Mouse (Mus musculus) cerebellum, postnatal 4 days (tissue): Measurements from ENCODE around the gene Resf1.
"Not testable (repeated sequence)": the region's sequence is repeated elsewhere in the genome, so short reads cannot be mapped to it uniquely, and the experiment has no call there.

Experiments
- DNase-seq, 2 experiments: peaks; one replicate each; pipeline ENCODE4 v3.0.0; 2022; ENCODE audit warnings: low spot score in 2 of 2, mixed read lengths in 1 of 2

Gene Resf1

DNA sequence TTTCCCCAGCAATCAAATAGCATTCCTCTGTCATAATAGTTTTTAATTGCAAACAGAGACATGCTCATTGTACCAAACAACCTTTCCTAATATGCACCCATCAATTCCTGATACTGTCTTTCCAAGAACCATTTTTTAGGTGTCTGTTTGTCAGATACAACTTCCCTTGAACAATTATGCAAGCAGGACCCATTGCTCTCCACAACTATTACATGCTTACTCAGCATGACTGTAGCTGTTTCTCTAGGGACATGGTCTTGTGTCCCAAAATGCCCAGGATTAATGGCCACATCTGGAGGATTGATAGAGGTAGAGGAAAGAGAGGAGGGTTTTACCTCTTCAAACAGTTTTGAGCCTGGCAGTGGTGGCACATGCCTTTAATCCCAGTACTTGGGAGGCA, 35.2 kb downstream of the Resf1 start:
- no peak for DNase-seq

DNA sequence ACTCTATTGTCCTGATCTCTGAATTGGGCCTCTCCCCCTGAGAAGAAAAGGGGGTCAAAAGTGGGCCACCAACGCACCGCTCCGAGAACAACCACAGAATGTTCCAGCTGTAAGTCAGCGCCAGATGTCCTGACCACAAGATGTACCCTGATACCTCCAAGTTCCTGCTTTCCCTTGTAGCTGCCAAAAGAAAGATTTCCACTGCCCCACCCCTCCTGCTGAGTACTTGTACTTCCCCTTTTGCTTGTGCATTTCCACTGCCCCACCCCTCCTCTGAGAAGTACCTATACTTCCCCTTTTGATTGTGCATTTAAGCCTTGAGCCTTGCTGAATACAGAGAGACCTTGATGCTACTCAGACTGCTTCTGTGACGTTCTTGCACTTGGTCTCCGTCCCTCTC, 39.0 kb downstream of the Resf1 start:
- DNase-seq, result not testable (repeated sequence)

DNA sequence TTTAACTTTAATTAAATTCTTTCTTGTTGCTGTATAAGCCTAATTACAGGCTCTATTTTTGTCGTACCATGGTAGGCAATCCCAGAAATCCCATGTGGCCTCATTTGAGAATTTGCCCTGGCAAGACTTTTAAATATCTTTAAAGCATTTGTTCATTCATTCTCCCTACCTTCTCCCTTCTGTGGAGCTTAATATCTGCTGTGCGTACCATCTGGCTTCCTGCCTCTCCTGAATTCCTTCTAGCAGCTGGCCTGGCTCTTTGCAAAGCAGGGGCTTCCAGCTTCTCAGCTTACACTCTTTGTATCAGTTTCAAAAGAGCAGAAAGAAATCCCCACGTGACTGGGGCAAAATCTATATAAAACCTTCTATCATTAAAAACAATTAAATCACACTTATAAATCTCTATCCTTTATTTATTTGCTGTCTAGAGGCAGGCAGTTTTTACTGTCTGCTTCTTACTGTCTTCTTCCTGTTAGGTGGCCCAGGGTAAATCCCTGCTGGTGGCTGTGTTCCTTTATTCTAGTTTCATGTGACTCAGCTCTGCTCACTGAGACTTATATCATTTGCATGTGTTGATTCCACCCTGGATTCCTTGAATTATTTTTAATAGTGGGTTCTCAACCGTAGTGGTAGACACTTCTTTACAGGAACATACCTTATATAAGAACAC, 45.7 kb downstream of the Resf1 start:
- DNase-seq, result no peak

DNA sequence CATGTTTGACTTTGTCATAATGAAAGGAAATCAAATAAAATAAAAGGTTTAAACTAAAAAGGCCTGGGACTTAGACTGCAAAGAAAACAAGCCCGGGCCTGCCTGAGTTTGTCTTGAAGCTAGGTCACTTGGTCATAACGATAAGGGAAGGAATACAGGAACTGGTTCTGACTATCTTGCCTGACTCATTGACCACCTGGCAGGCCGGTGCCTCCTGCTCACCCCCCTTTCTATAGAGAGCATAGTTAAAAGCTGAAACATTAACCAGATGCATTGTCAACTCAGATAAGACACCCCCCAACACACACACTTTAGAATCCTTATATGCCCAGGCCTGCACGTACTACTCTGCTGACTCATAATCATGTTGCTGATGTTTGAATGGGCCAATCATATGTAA, 46.6 kb downstream of the Resf1 start:
- not testable (repeated sequence) for DNase-seq

DNA sequence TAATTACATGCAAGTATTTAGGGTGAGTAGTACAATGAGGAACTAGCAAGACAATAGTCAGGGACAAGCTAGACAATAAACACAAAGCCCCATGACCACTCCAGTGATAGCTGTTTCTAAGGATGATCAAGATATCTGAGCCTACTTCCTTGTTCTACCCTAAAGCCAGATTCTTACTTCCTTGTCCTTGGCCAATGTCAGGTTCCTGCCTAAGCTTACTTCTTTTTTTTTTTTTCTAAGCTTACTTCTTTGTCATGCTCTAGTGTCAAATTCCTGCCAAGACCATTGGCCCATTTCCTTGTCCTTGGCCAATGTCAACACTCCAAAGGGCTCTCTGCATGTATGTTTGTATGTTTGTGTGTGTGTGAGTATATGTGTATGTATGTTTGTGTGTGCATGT, 47.9 kb downstream of the Resf1 start:
- no peak for DNase-seq

DNA sequence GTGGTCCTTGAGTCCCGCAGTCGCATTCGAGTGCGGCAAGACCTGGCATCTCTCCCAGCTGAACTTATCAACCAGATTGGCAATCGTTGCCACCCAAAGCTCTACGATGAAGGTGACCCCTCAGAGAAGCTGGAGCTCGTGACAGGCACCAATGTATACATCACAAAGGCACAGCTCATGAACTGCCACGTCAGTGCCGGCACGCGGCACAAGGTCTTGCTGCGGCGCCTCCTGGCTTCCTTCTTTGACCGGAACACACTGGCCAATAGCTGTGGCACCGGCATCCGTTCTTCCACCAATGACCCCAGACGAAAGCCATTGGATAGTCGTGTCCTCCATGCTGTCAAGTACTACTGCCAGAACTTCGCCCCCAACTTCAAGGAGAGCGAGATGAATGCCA, 53.3 kb downstream of the Resf1 start:
- DNase-seq, result not testable (repeated sequence)

DNA sequence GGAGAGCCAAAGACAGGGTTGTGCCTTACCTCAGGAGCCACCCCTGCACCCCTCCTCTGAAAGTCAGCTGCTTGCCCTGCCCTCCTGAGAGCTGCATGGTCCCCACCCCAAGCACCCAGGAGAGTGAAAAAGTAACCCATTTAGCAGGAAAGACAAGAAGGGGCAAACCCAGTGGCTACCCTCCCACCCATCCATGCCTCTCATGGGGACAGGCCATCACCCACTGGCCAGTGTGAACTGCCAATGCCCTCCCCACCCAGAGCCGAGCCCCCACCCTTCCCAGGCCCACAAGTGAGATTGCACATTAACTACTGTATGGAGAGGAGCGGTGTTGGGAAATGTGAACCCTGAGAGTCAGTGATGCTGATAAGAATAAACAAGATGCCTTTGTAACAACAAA, 56.8 kb downstream of the Resf1 start:
- DNase-seq, result not testable (repeated sequence)

DNA sequence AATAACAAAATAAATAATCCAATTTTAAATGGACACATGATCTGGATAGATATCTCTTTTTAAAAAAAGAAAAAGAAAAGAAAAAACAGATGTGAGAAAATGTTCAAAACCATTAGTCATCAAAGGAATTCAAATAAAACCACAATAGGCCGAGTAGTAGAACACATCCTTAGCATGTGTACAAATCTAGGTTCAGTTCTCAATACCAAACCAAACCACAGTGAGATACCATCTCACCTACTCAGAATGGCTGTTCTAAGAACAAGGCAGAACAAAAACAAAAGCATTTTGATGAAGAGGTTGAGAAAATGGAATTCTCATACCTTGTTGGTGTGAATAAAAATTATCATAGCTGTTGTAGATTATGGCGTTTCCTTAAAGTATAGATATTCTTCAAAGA, 57.2 kb downstream of the Resf1 start:
- DNase-seq, result no peak

DNA sequence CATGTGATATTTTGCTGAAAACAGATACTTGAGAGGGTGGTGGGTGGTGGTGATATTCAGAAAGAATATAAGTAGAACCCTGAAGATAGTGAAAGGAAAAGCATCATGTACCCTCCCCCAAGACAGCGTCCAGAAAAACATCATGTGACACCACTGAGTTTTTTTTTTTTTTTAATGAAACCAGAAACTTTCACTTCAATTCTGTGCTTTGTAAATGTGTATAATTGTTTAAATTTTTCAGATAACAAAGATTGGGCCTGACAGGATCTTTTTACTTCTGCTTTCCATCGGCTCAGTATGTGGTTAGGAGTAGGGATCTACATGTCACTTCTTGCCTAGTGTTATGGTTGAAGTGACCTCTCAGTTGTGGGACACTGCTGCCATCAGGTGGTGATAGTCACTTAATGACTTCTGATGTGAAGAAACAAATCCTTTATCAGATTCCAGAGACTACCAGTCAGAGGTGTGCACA, 65.8 kb downstream of the Resf1 start:
- DNase-seq, result peak in 1 of 2 experiments; percentile 41

DNA sequence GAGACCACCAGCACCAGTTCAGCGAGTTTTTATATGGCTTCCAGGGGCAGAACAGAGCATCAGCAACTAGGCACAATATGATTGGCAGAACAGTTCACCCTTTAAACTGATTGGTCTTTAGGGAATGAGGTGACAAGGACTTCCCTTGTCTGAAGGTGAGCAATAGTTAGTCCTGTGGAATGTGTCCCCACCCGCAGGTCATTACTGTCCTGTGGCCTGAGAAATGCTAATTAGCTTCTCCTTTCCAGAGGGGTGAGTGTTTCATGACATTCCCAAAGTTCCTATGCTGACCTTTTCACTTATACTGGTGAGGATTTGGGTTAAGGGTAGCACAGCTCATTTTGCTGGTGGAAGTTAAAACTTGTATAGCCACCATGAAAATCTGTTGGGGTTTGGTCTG, 74.3 kb downstream of the Resf1 start:
- no peak for DNase-seq
